Mouse (Mus musculus) neutrophil, adult 59 days (primary cell): ENCODE data around the gene Dnase1l1. TPM values are rescaled to one million over a fixed set of nuclear protein-coding genes. Genes with fewer than 3 reads are reported as not detected.

Source experiments
- total RNA-seq, 2 experiments: library from RNA; stranded (reverse); gene quantifications; 1 replicate in 1 of 2; 2 replicates in 1 of 2; pipeline ENCODE4 v1.2.4; 2023

The Dnase1l1 gene
- 10 to 100 TPM; 27.9 to 33.7 TPM for total RNA-seq

GRCm38 (mm10) chrX:74281732-74282394, at the start of gene Dnase1l1, which contains the start of gene Taz:
TSS of gene Dnase1l1 (minus strand) at chrX:74282337.
TSS of gene Taz (plus strand) at chrX:74281912.

GRCm38 (mm10) chrX:74328725-74329161, 46.6 kb upstream of the Dnase1l1 start, which contains the start of gene Plxna3:
TSS of gene Plxna3 (plus strand) at chrX:74329066.

GRCm38 (mm10) chrX:74312540-74313464, 30.7 kb upstream of the Dnase1l1 start, which contains the start of gene Fam50a:
TSS of gene Fam50a (plus strand) at chrX:74313033.

GRCm38 (mm10) chrX:74304867-74305700, 22.9 kb upstream of the Dnase1l1 start, which contains the start of gene Gdi1:
TSS of gene Gdi1 (plus strand) at chrX:74304998.

GRCm38 (mm10) chrX:74296538-74297448, 14.7 kb upstream of the Dnase1l1 start, which contains the start of gene Atp6ap1:
TSS of gene Atp6ap1 (plus strand) at chrX:74297097.

GRCm38 (mm10) chrX:74270062-74270901, 11.9 kb downstream of the Dnase1l1 start, which contains the start of gene Rpl10:
TSS of gene Rpl10 (plus strand) at chrX:74270812.

GRCm38 (mm10) chrX:74254153-74254887, 27.8 kb downstream of the Dnase1l1 start, which contains the start of gene Emd:
TSS of gene Emd (plus strand) at chrX:74254687.

GRCm38 (mm10) chrX:74249615-74250014, 32.5 kb downstream of the Dnase1l1 start, which contains the start of gene Flna:
TSS of gene Flna (minus strand) at chrX:74249820.

Other genes starting within 250 kb of the Dnase1l1 start
- not detected for gene Opn1mw, start 154.9 kb downstream of the Dnase1l1 start, total RNA-seq
- gene Mecp2, start 147.0 kb downstream of the Dnase1l1 start, total RNA-seq = 10 to 100 TPM; 24.4 to 25.0 TPM
- not detected for gene Tex28, start 114.5 kb downstream of the Dnase1l1 start, total RNA-seq
- gene Tktl1, start 105.1 kb downstream of the Dnase1l1 start, total RNA-seq = not detected
- gene Flna, start 32.5 kb downstream of the Dnase1l1 start, total RNA-seq = 1,000 to 10,000 TPM; 1,644 to 1,676 TPM
- gene Emd, start 27.6 kb downstream of the Dnase1l1 start, total RNA-seq = 10 to 100 TPM; 53.8 to 54.0 TPM
- gene Rpl10, start 11.5 kb downstream of the Dnase1l1 start, total RNA-seq = 100 to 1,000 TPM; 337 to 345 TPM
- 10 to 100 TPM; 43.2 to 51.7 TPM for gene Taz, start 425 bp downstream of the Dnase1l1 start, total RNA-seq
- 100 to 1,000 TPM; 179 to 189 TPM for gene Atp6ap1, start 14.8 kb upstream of the Dnase1l1 start, total RNA-seq
- 100 to 1,000 TPM; 194 to 246 TPM for gene Gdi1, start 22.7 kb upstream of the Dnase1l1 start, total RNA-seq
- gene Fam50a, start 30.7 kb upstream of the Dnase1l1 start, total RNA-seq = 10 to 100 TPM; 40.4 to 45.3 TPM
- gene Plxna3, start 46.7 kb upstream of the Dnase1l1 start, total RNA-seq = under 1 TPM; 0.38 to 0.90 TPM
- gene Lage3, start 71.3 kb upstream of the Dnase1l1 start, total RNA-seq = 10 to 100 TPM; 20.4 to 28.5 TPM
- gene Ubl4a, start 90.9 kb upstream of the Dnase1l1 start, total RNA-seq = 10 to 100 TPM; 20.0 to 27.4 TPM
- 10 to 100 TPM; 17.6 to 19.3 TPM for gene Slc10a3, start 91.0 kb upstream of the Dnase1l1 start, total RNA-seq
- 10 to 100 TPM; 10.4 to 12.5 TPM for gene Fam3a, start 110.9 kb upstream of the Dnase1l1 start, total RNA-seq
- 10 to 100 TPM; 27.9 to 32.9 TPM for gene Ikbkg, start 111.0 kb upstream of the Dnase1l1 start, total RNA-seq
- 100 to 1,000 TPM; 396 to 418 TPM for gene G6pdx, start 146.9 kb upstream of the Dnase1l1 start, total RNA-seq
- gene Gm6880, start 199.1 kb upstream of the Dnase1l1 start, total RNA-seq = not detected